Mouse (Mus musculus): ENCODE results near the gene Gm28048.

DNA sequence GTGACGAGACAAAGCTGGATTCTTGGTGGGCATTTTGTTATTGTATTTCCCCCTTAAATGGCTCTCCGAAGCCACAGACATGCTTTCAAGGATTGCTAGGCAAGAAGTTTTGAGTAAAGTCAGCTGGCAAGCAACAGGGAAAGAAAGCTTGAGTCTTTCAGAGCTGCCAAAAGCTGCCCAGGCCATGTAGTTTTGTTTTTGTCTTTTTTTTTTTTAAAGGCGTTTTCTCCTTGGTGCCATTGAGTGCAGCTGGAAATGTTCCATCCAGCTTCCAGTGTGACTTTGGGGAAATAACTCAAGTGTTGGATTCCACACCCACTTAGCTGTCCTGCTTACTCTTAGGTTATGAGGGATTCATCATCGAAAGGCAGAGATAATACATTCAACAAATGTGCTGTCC, 120.6 kb downstream of the Gm28048 start:
- TF ChIP-seq CTCF (IDR thresholded peaks at IDR 0.05; ENCODE audit: control insufficient read depth, insufficient read depth, low read length) (no peak), POLR2A (IDR thresholded peaks at IDR 0.05; ENCODE audit: borderline replicate concordance, control insufficient read depth, low read depth, low read length) (no peak)
